ENCODE assay signal across 7 mouse cellular contexts in genomic region chr5:81021331-81021863, GRCm38 (mm10). TPM values are rescaled to one million over a fixed set of nuclear protein-coding genes. Genes with fewer than 3 reads are reported as not detected.
DNase-seq lines count a peak whose midpoint lies in the region; ATAC-seq lines count a peak whose summit lies in the region.

No protein-coding gene starts in this region.

- H3K9ac ChIP-seq in intestine, embryonic 14.5 days (ENCODE audit: low read length) = peak overlapping the region; percentile 63
- H3K9ac ChIP-seq in limb, embryonic 13.5 days = peak overlapping the region; percentile 88
- peak overlapping the region; percentile 95 for H3K9ac ChIP-seq in midbrain, embryonic 12.5 days (replicated peaks)

- peaks cover 15% of the 10 kb centered on the region; the same call in 1 of the 2 replicates for H3K4me1 ChIP-seq in intestine, embryonic 14.5 days (replicated peaks; ENCODE audit: control insufficient read depth, insufficient read depth, low read length)
- peaks cover 20% of the 10 kb centered on the region for H3K4me1 ChIP-seq in limb, embryonic 13.5 days
- peaks cover 27% of the 10 kb centered on the region for H3K4me1 ChIP-seq in midbrain, embryonic 12.5 days

- no peaks in the 10 kb centered on the region for H3K27me3 ChIP-seq in intestine, embryonic 14.5 days (replicated peaks; ENCODE audit: control insufficient read depth, insufficient read depth, low read length)
- no peaks in the 10 kb centered on the region for H3K27me3 ChIP-seq in limb, embryonic 13.5 days
- H3K27me3 ChIP-seq in midbrain, embryonic 12.5 days = no peaks in the 10 kb centered on the region

- H3K4me3 ChIP-seq in intestine, embryonic 14.5 days (ENCODE audit: low read depth, low read length) = peak overlapping the region; percentile 58
- H3K4me3 ChIP-seq in limb, embryonic 13.5 days = peak overlapping the region; percentile 78
- H3K4me3 ChIP-seq in midbrain, embryonic 12.5 days = peak overlapping the region; percentile 62

- no peaks in the 10 kb centered on the region for H3K36me3 ChIP-seq in intestine, embryonic 14.5 days (ENCODE audit: control insufficient read depth, insufficient read depth, low read length)
- H3K36me3 ChIP-seq in limb, embryonic 13.5 days = no peaks in the 10 kb centered on the region
- H3K36me3 ChIP-seq in midbrain, embryonic 12.5 days = no peaks in the 10 kb centered on the region

- H3K27ac ChIP-seq in intestine, embryonic 14.5 days (ENCODE audit: low read depth) = no peak overlapping the region
- H3K27ac ChIP-seq in limb, embryonic 13.5 days = peak overlapping the region; percentile 98
- H3K27ac ChIP-seq in midbrain, embryonic 12.5 days (replicated peaks) = peak overlapping the region; percentile 97

- peak overlapping the region; percentile 55 for H3K4me2 ChIP-seq in intestine, embryonic 14.5 days (ENCODE audit: low read length)
- H3K4me2 ChIP-seq in limb, embryonic 13.5 days (replicated peaks) = peak overlapping the region; percentile 88
- H3K4me2 ChIP-seq in midbrain, embryonic 12.5 days (replicated peaks) = peak overlapping the region; percentile 87

- no peaks in the 10 kb centered on the region for H3K9me3 ChIP-seq in intestine, embryonic 14.5 days (ENCODE audit: control insufficient read depth, low read length)
- no peaks in the 10 kb centered on the region for H3K9me3 ChIP-seq in limb, embryonic 13.5 days
- no peaks in the 10 kb centered on the region for H3K9me3 ChIP-seq in midbrain, embryonic 12.5 days

- no peak for ATAC-seq in intestine, embryonic 14.5 days (replicated peaks; ENCODE audit: low FRiP score, low TSS enrichment, low read depth)
- no peak for ATAC-seq in limb, embryonic 13.5 days (ENCODE audit: low FRiP score, low read depth)
- ATAC-seq in midbrain, embryonic 12.5 days (ENCODE audit: low FRiP score, low read depth) = 0 out of 2 replicates have a peak, but pooled peaks have one; percentile 2

- WGBS in intestine, embryonic 14.5 days = 1% methylated on average over 39 of the region's 39 CpGs
- under 1% methylated on average over 39 of the region's 39 CpGs for WGBS in limb, embryonic 13.5 days
- under 1% methylated on average over 39 of the region's 39 CpGs for WGBS in midbrain, embryonic 12.5 days

- DNase-seq in adrenal gland, postnatal 14 days = peak; percentile 12
- peak; percentile 78 to 83 for DNase-seq in cerebellum, postnatal 14 days
- DNase-seq in gastrocnemius, postnatal 25 days = peak; percentile 6
- peak; percentile 71 for DNase-seq in intestine, embryonic 14.5 days (ENCODE audit: low spot score)
- DNase-seq in testis, postnatal 10 days (ENCODE audit: low spot score) = peak; percentile 48

RNA-seq across cellular contexts. Expression of gene Adgrl3, which starts 1.5 kb away (rescaled TPM):
- total RNA-seq in adrenal gland, postnatal 14 days (2021) = 6.0 and 10.9 TPM in 2 replicates
- 1 to 10 TPM in 1 of 2 experiments, under 1 TPM in 1; 0.97 to 1.0 TPM for total RNA-seq in gastrocnemius, postnatal 25 days (2021)
- 13.5 and 14.9 TPM in 2 replicates for polyA plus RNA-seq in intestine, embryonic 14.5 days (2014; fragmentation: Nextera tagmentation; extraction: Ambion mirVana)
- polyA plus RNA-seq in limb, embryonic 13.5 days (2015; fragmentation: Nextera tagmentation; extraction: Ambion mirVana) = 66.3 and 73.3 TPM in 2 replicates
- 40.7 and 45.9 TPM in 2 replicates for polyA plus RNA-seq in midbrain, embryonic 12.5 days (2016; fragmentation: Nextera tagmentation; extraction: Ambion mirVana)

Comparison
In these comparisons a context has a peak if more than half of its experiments do, and no peak if none do; other contexts are left out.
1. DNase-seq: peak in every context shown above with its lines; median percentile 80 in cerebellum, postnatal 14 days; 71 in intestine, embryonic 14.5 days; 48 in testis, postnatal 10 days; 12 in adrenal gland, postnatal 14 days; 6 in gastrocnemius, postnatal 25 days.